Comparison of ENCODE assay signal across 8 mouse cellular contexts in genomic region chr4:62470598-62471051, GRCm38 (mm10). TPM values are rescaled to one million over a fixed set of nuclear protein-coding genes. Genes with fewer than 3 reads are reported as not detected.
DNase-seq lines count a peak whose midpoint lies in the region; ATAC-seq and TF ChIP-seq lines count a peak whose summit lies in the region.

TSS of gene Wdr31 (minus strand) at chr4:62470896.

- no peak for TF ChIP-seq CTCF in heart, adult 2 months (IDR thresholded peaks at IDR 0.05)
- no peak for TF ChIP-seq CTCF in kidney, adult 2 months (conservative IDR thresholded peaks at IDR 0.05; ENCODE audit: insufficient read depth, insufficient read length, low read depth, low read length)

- no peak for TF ChIP-seq POLR2A in heart, adult 2 months (IDR thresholded peaks at IDR 0.05; ENCODE audit: insufficient read depth, low read depth, low read length)
- TF ChIP-seq POLR2A in kidney, adult 2 months (IDR thresholded peaks at IDR 0.05; ENCODE audit: low read depth, low read length), result no peak

- no peaks in the 10 kb centered on the region for H3K79me2 ChIP-seq in heart, adult 2 months (replicated peaks; ENCODE audit: control insufficient read depth, insufficient read depth, low read length)

- H3K4me1 ChIP-seq in embryonic facial prominence, embryonic 13.5 days, result no peaks in the 10 kb centered on the region
- peaks cover 2% of the 10 kb centered on the region for H3K4me1 ChIP-seq in heart, adult 2 months (ENCODE audit: control insufficient read depth, insufficient read depth, low read length)
- peaks cover 4% of the 10 kb centered on the region for H3K4me1 ChIP-seq in kidney, adult 2 months (ENCODE audit: control insufficient read depth, insufficient read depth, low read length)
- no peaks in the 10 kb centered on the region for H3K4me1 ChIP-seq in limb, embryonic 12.5 days (replicated peaks)
- H3K4me1 ChIP-seq in midbrain, embryonic 14.5 days (ENCODE audit: control insufficient read depth, insufficient read depth, low read length), result no peaks in the 10 kb centered on the region

- H3K4me2 ChIP-seq in embryonic facial prominence, embryonic 13.5 days, result peak within 1 kb of the TSS; percentile 77
- peak within 1 kb of the TSS; percentile 75 for H3K4me2 ChIP-seq in limb, embryonic 12.5 days
- H3K4me2 ChIP-seq in midbrain, embryonic 14.5 days (ENCODE audit: low read length), result peak within 1 kb of the TSS; percentile 77

- DNase-seq in 3T3-L1 (ENCODE audit: low read depth, low spot score), result peak; percentile 64
- peak; percentile 51 to 71 for DNase-seq in adrenal gland, postnatal 4 days (ENCODE audit: low spot score in 2 of 2)
- DNase-seq in heart, adult 2 months, result peak; percentile 73 to 80
- DNase-seq in kidney, adult 2 months, result peak; percentile 85
- DNase-seq in midbrain, embryonic 14.5 days, result peak; percentile 93
- DNase-seq in spleen, adult 18-20 months, result peak; percentile 50 to 74

- peak; percentile 72 for ATAC-seq in embryonic facial prominence, embryonic 13.5 days (ENCODE audit: insufficient number of reproducible peaks, insufficient read depth, low FRiP score, low TSS enrichment, low read depth)
- ATAC-seq in limb, embryonic 12.5 days (ENCODE audit: insufficient number of reproducible peaks, insufficient read depth, low FRiP score, low TSS enrichment, low read depth), result peak; percentile 82
- peak; percentile 91 for ATAC-seq in midbrain, embryonic 14.5 days (ENCODE audit: low FRiP score, low TSS enrichment)

- no peaks in the 10 kb centered on the region for H3K27me3 ChIP-seq in embryonic facial prominence, embryonic 13.5 days
- no peaks in the 10 kb centered on the region for H3K27me3 ChIP-seq in heart, adult 2 months (ENCODE audit: control insufficient read depth, insufficient read depth, low read length)
- no peaks in the 10 kb centered on the region for H3K27me3 ChIP-seq in kidney, adult 2 months (replicated peaks; ENCODE audit: control insufficient read depth, insufficient read depth, low read length)
- no peaks in the 10 kb centered on the region; the same call in 1 of the 2 replicates for H3K27me3 ChIP-seq in limb, embryonic 12.5 days
- H3K27me3 ChIP-seq in midbrain, embryonic 14.5 days (ENCODE audit: control insufficient read depth, insufficient read depth, low read length), result no peaks in the 10 kb centered on the region

- under 1% methylated on average over 30 of the region's 30 CpGs for WGBS in embryonic facial prominence, embryonic 13.5 days
- 2% methylated on average over 30 of the region's 30 CpGs for WGBS in heart, adult 2 months
- WGBS in kidney, adult 2 months, result under 1% methylated on average over 30 of the region's 30 CpGs
- under 1% methylated on average over 30 of the region's 30 CpGs for WGBS in limb, embryonic 12.5 days
- WGBS in midbrain, embryonic 14.5 days, result under 1% methylated on average over 30 of the region's 30 CpGs

- H3K9ac ChIP-seq in embryonic facial prominence, embryonic 13.5 days, result peak within 1 kb of the TSS; percentile 73
- peak within 1 kb of the TSS; percentile 76 for H3K9ac ChIP-seq in heart, adult 2 months (ENCODE audit: low read depth, low read length)
- peak within 1 kb of the TSS; percentile 68 for H3K9ac ChIP-seq in limb, embryonic 12.5 days (replicated peaks)
- peak within 1 kb of the TSS; percentile 67 for H3K9ac ChIP-seq in midbrain, embryonic 14.5 days (replicated peaks; ENCODE audit: low read length)

- TF ChIP-seq EP300 in heart, adult 2 months (IDR thresholded peaks at IDR 0.05; ENCODE audit: insufficient read depth, low read depth, low read length), result no peak

- intact Hi-C loops in heart, adult 2 months (cut with DNase I), result loop anchor here (5.0 kb wide), 1 partner anchor 47 kb away; the partner anchor contains the start of gene Alad

- H3K27ac ChIP-seq in embryonic facial prominence, embryonic 13.5 days, result no peak within 1 kb of the TSS
- 0 out of 2 replicates have a peak within 1 kb of the TSS, but pooled peaks have one; percentile 26 for H3K27ac ChIP-seq in heart, adult 2 months
- no peak within 1 kb of the TSS for H3K27ac ChIP-seq in kidney, adult 2 months (ENCODE audit: insufficient read depth, low read depth, low read length)
- no peak within 1 kb of the TSS for H3K27ac ChIP-seq in limb, embryonic 12.5 days
- 0 out of 2 replicates have a peak within 1 kb of the TSS, but pooled peaks have one; percentile 28 for H3K27ac ChIP-seq in midbrain, embryonic 14.5 days (replicated peaks; ENCODE audit: low read depth, low read length)

- H3K36me3 ChIP-seq in embryonic facial prominence, embryonic 13.5 days, result no peaks in the 10 kb centered on the region
- no peaks in the 10 kb centered on the region for H3K36me3 ChIP-seq in heart, adult 2 months (ENCODE audit: control insufficient read depth, insufficient read depth, low read length)
- H3K36me3 ChIP-seq in kidney, adult 2 months (ENCODE audit: control insufficient read depth, insufficient read depth, low read length), result no peaks in the 10 kb centered on the region
- H3K36me3 ChIP-seq in limb, embryonic 12.5 days, result no peaks in the 10 kb centered on the region
- no peaks in the 10 kb centered on the region for H3K36me3 ChIP-seq in midbrain, embryonic 14.5 days (ENCODE audit: control insufficient read depth, insufficient read depth, low read length)

- no peaks in the 10 kb centered on the region for H3K9me3 ChIP-seq in embryonic facial prominence, embryonic 13.5 days
- no peaks in the 10 kb centered on the region for H3K9me3 ChIP-seq in limb, embryonic 12.5 days
- H3K9me3 ChIP-seq in midbrain, embryonic 14.5 days (ENCODE audit: control insufficient read depth, low read length), result no peaks in the 10 kb centered on the region

- H3K4me3 ChIP-seq in embryonic facial prominence, embryonic 13.5 days, result peak within 1 kb of the TSS; percentile 63
- peak within 1 kb of the TSS; percentile 53 for H3K4me3 ChIP-seq in heart, adult 2 months
- H3K4me3 ChIP-seq in kidney, adult 2 months (ENCODE audit: insufficient read depth, low read depth, low read length), result peak within 1 kb of the TSS; percentile 74
- H3K4me3 ChIP-seq in limb, embryonic 12.5 days (replicated peaks), result peak within 1 kb of the TSS; percentile 63
- peak within 1 kb of the TSS; percentile 58 for H3K4me3 ChIP-seq in midbrain, embryonic 14.5 days (replicated peaks; ENCODE audit: low read depth, low read length)

RNA-seq across cellular contexts. Expression of gene Wdr31, which starts in this region (rescaled TPM):
- 1 to 10 TPM; 6.4 to 7.7 TPM for total RNA-seq in adrenal gland, postnatal 4 days (2021)
- 7.6 and 8.0 TPM in 2 replicates for polyA plus RNA-seq in embryonic facial prominence, embryonic 13.5 days (2015; fragmentation: Nextera tagmentation; extraction: Ambion mirVana)
- under 1 TPM; 0.20 to 0.57 TPM for total RNA-seq in heart, adult 2 months (2021)
- polyA plus RNA-seq in heart, adult 2 months (2012; rRNA removed), result 0.35 and 0.50 TPM in 2 replicates
- 10.5 and 12.3 TPM in 2 replicates for polyA plus RNA-seq in kidney, adult 2 months (2012; rRNA removed)
- 9.6 and 11.1 TPM in 2 replicates for polyA plus RNA-seq in limb, embryonic 12.5 days (2016; fragmentation: Nextera tagmentation; extraction: Ambion mirVana)
- 9.3 and 10.2 TPM in 2 replicates for polyA plus RNA-seq in midbrain, embryonic 14.5 days (2014; fragmentation: Nextera tagmentation; extraction: Ambion mirVana)

Comparison
In these comparisons a context has a peak if more than half of its experiments do, and no peak if none do; other contexts are left out.
1. RNA of gene Wdr31 (total RNA-seq): 6.4 to 7.7 TPM in adrenal gland, postnatal 4 days; 0.20 to 0.57 TPM in heart, adult 2 months; every median in the first group is over 4 times any median in the second.
2. Peak in DNase-seq, H3K4me3 ChIP-seq, H3K27ac ChIP-seq and H3K9ac ChIP-seq in heart, adult 2 months; RNA of the gene not detected or under 1 TPM.
3. Peak in every context shown above with its lines, with median percentiles within 50 percentile points of each other: DNase-seq, ATAC-seq, H3K4me2 ChIP-seq, H3K4me3 ChIP-seq and H3K9ac ChIP-seq.